Mouse (Mus musculus) liver, embryonic 11.5 days (tissue): ENCODE measurements around the gene Pam. TPM values are rescaled to one million over a fixed set of nuclear protein-coding genes. Genes with fewer than 3 reads are reported as not detected.

Source experiments
- ATAC-seq: fragments of 200-750 bp; cut with Nextera tagmentation; replicated peaks from 2 replicates; pipeline ENCODE4 v1.8.0; 2017; ENCODE audit warnings: moderate number of reproducible peaks, mild to moderate bottlenecking, moderate TSS enrichment, moderate library complexity; ENCODE audit not compliant: low FRiP score
- DNase-seq: peaks from one replicate; pipeline ENCODE4 v3.0.0-alpha.2; 2017; ENCODE audit warnings: low spot score
- H3K27ac ChIP-seq: fragments of 300-500 bp; sonication (generic); 2 replicates; pipeline ENCODE4 v1.5.1; 2014; ENCODE audit warnings: mild to moderate bottlenecking, low read depth, low read length, control low read depth
- H3K27me3 ChIP-seq: fragments of 300-500 bp; sonication (generic); replicated peaks from 2 replicates; pipeline ENCODE4 v1.6.1; 2014; ENCODE audit warnings: low read length, mixed read lengths; ENCODE audit not compliant: control insufficient read depth, insufficient read depth
- H3K36me3 ChIP-seq: fragments of 300-500 bp; sonication (generic); 2 replicates; pipeline ENCODE4 v1.6.1; 2014; ENCODE audit warnings: mild to moderate bottlenecking, low read length, moderate library complexity, mixed read lengths; ENCODE audit not compliant: control insufficient read depth, insufficient read depth
- H3K4me1 ChIP-seq: fragments of 300-500 bp; sonication (generic); replicated peaks from 2 replicates; pipeline ENCODE4 v1.6.1; 2014; ENCODE audit warnings: low read length, mixed read lengths; ENCODE audit not compliant: control insufficient read depth, insufficient read depth
- H3K4me2 ChIP-seq: fragments of 300-500 bp; sonication (generic); 2 replicates; pipeline ENCODE4 v1.6.1; 2014; ENCODE audit warnings: mild to moderate bottlenecking, control low read depth, moderate library complexity
- H3K4me3 ChIP-seq: fragments of 300-500 bp; sonication (generic); 2 replicates; pipeline ENCODE4 v1.5.1; 2014; ENCODE audit warnings: low read depth, low read length, control low read depth
- H3K9ac ChIP-seq: fragments of 300-500 bp; sonication (generic); 2 replicates; pipeline ENCODE4 v1.6.1; 2014; ENCODE audit warnings: low read depth, low read length, control low read depth
- H3K9me3 ChIP-seq: fragments of 300-500 bp; sonication (generic); 2 replicates; pipeline ENCODE4 v1.6.1; 2016; ENCODE audit warnings: low read length, inconsistent platforms, mixed read lengths; ENCODE audit not compliant: control insufficient read depth
- WGBS: fragments of 180-500 bp; shearing (Covaris S2); extraction: QIAGEN DNeasy Blood & Tissue Kit; methylation state at CpG from one replicate; pipeline ENCODE4 v1.1.7; 2014; 5-methylcytosine and 5-hydroxymethylcytosine counted together
- polyA plus RNA-seq: library from polyadenylated mRNA; unstranded; fragments of >200 nt; fragmentation: Nextera tagmentation; extraction: Ambion mirVana; gene quantifications from 2 replicates; pipeline ENCODE4 v1.2.1, GENCODE M21; 2014

The Pam gene
- polyA plus RNA-seq: 11.8 and 16.1 TPM in 2 replicates

DNA sequence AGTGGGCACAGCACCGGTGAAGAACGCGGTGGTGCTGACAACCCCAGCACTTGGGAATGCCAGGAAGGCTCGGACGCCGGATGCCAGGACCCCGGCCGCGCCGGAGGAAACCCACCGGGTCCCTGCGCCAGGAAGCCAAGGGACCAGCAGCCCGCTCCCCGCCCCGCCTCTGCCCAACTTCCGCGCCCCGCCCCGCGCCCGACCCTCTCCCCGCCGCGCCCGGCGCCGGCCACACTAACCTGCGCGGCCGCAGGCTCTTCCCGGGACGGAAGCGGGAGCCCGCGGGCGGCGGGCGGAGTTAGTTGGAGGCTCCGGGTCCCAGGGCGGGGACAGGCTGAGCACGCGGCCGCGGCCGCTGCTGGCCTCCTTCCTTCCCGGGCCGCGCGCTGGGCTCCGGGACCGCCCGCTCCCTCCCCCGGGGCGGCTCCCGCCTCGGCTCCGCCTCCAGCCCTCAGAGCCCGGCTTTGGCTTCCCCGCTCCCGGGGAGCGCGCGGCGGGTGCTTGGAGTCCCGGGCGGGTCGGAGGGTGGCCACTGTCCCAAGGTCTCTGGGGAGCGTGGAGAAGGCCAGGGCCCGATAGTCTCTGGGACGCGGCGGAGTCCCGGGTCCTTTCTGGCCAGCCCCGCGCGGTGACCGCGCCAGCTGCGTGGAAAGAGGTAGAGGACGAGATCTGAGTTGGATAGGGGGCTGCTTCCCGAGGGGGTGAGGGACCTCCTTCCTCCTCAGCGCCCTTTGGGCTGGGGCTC is at the start of gene Pam:
Pam (minus strand) TSS at position 401 of the 745 bp plus-strand sequence.
- peak; percentile 94 for ATAC-seq
- WGBS: under 1% methylated on average over 53 of the region's 82 CpGs
- peak; percentile 81 for DNase-seq

DNA sequence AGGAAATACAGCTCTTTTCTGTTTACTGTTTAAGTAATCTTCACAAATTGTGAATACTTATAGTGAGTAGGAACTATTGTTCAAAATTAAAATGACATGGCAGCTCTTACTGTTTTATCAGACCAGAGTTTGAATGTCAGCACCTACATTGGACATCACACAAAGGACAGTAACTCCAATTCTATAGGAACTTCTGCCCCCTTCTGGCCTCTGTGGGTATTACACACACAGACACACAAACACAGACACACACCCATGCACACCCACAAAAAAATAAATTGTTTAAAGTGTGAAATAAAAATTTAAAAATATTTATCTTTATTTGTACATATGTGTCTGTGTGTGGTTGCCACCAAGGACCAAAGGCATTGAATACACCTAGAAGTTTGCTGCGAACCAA is 49.4 kb upstream of the Pam start:
- DNase-seq (no peak), ATAC-seq (no peak)
- no peak overlapping the region for H3K4me3 ChIP-seq
- H3K4me2 ChIP-seq: no peak overlapping the region
- no peaks in the 10 kb centered on the region for H3K27me3 ChIP-seq
- no peak overlapping the region for H3K9ac ChIP-seq
- H3K4me1 ChIP-seq: no peaks in the 10 kb centered on the region
- H3K27ac ChIP-seq: no peak overlapping the region
- 92% methylated on average over 1 of the region's 1 CpGs for WGBS
- H3K9me3 ChIP-seq: no peaks in the 10 kb centered on the region
- no peaks in the 10 kb centered on the region for H3K36me3 ChIP-seq

More for the DNA sequence above, at the start of gene Pam:
- H3K4me3 ChIP-seq: peak within 1 kb of the TSS; percentile 66
- H3K27ac ChIP-seq: no peak within 1 kb of the TSS; the same call in 1 of the 2 replicates
- peak within 1 kb of the TSS; percentile 75 for H3K9ac ChIP-seq
- H3K27me3 ChIP-seq: no peaks in the 10 kb centered on the region
- H3K4me1 ChIP-seq: peaks cover 3% of the 10 kb centered on the region; the same call in 1 of the 2 replicates
- peak within 1 kb of the TSS; percentile 77 for H3K4me2 ChIP-seq
- no peaks in the 10 kb centered on the region for H3K9me3 ChIP-seq
- no peaks in the 10 kb centered on the region for H3K36me3 ChIP-seq

DNA sequence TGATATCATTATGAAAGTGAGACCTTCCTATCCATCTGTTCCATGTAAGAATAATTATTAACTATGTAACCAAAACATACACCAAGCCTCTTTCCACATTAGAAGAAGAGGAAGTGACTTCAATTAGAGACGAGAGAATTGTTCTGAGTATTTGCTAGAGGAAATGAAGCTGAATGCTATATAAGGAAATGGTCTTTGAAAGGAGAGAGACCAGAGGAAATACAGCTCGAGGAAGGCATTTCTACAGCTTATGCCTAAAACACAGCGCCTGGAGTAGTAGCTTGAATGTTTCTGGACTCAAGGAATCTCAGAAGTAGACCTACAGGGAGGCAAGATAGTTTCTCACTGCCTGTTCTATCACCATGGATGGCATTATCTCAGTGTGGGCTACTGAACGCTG is 35.8 kb upstream of the Pam start:
- no peaks in the 10 kb centered on the region for H3K9me3 ChIP-seq
- DNase-seq: no peak
- H3K9ac ChIP-seq: no peak overlapping the region
- no peaks in the 10 kb centered on the region for H3K36me3 ChIP-seq
- no peak overlapping the region for H3K4me3 ChIP-seq
- H3K4me1 ChIP-seq: no peaks in the 10 kb centered on the region
- H3K27me3 ChIP-seq: no peaks in the 10 kb centered on the region
- no peak for ATAC-seq
- no peak overlapping the region for H3K4me2 ChIP-seq
- H3K27ac ChIP-seq: no peak overlapping the region
- 38% methylated on average over 4 of the region's 4 CpGs for WGBS

DNA sequence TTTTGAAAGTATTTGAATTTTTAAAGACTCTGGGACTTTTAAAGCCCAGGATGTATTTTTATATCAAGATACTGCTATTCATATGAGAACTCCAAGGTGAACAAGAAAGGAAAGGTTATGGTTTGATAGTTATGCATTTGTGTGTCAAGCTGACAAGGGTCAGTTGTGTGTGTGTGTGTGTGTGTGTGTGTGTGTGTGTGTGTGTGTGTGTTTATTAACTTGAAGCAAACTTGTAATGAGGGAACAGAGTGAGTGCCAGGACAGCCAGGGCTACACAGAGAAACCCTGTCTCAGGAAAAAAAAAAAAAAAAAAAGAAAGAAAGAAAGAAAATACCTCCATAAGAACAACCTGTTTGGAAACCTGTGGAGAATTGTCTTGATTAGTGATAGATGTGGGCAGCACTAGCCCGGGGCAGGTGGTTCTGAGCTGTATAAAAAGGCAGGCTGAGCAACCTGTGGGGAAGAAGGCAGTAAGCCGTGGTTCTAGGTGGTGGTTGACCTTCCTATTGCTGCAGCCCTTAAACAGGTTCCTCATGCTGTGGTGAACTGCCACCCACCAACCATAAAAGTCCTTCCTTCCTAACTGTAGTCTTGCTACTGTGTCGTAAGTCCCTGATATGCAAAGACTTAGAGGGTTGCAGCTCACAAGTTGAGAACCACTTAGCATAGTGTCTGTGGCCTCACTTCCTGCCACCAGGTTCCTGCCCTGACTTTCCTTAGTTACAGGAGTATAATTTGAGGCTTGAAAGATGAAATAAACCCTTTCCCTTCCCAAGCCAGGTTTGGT is 34.3 kb upstream of the Pam start:
- Histone ChIP-seq H3K4me2 (no peak overlapping the region), H3K4me1 (no peaks in the 10 kb centered on the region), H3K36me3 (no peaks in the 10 kb centered on the region), H3K27me3 (no peaks in the 10 kb centered on the region), H3K27ac (no peak overlapping the region), H3K9me3 (no peaks in the 10 kb centered on the region), H3K9ac (no peak overlapping the region), H3K4me3 (no peak overlapping the region)
- DNase-seq: no peak
- WGBS: 54% methylated on average over 3 of the region's 3 CpGs
- ATAC-seq: no peak

- Histone ChIP-seq H3K4me2 (no peak overlapping the region), H3K9me3 (no peaks in the 10 kb centered on the region), H3K27ac (no peak overlapping the region), H3K4me3 (no peak overlapping the region), H3K27me3 (no peaks in the 10 kb centered on the region), H3K9ac (no peak overlapping the region), H3K36me3 (no peaks in the 10 kb centered on the region), H3K4me1 (no peaks in the 10 kb centered on the region)
- DNase-seq (no peak), ATAC-seq (no peak)
- WGBS: 95% methylated on average over 1 of the region's 1 CpGs
These were observed 33.7 kb upstream of the Pam start for GRCm38 (mm10) chr1:98129111-98129510.

- Histone ChIP-seq H3K27me3 (no peaks in the 10 kb centered on the region), H3K4me2 (no peak overlapping the region), H3K4me3 (no peak overlapping the region), H3K9ac (no peak overlapping the region), H3K9me3 (no peaks in the 10 kb centered on the region), H3K27ac (no peak overlapping the region), H3K4me1 (no peaks in the 10 kb centered on the region), H3K36me3 (no peaks in the 10 kb centered on the region)
- ATAC-seq (no peak), DNase-seq (no peak)
These were observed 33.1 kb upstream of the Pam start for GRCm38 (mm10) chr1:98128338-98129096.

DNA sequence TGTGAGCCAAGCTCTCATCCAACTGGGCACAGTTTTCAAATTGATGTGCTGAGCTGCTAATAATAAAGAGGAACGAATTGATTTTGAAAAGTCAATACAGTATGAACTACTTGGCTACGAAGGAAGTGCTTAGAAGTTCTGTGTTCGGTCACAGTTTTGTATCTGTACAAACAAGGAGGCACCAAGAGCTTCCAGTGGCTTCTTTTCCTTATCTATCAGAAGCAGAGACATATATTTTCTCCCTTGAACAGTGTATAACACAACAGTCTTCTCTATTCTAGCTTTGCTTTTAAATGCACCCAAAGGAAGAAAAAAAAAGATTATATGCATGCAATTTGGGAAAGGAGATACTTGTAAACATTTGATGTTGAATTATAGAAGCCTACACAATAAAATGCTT is 30.8 kb upstream of the Pam start:
- Histone ChIP-seq H3K4me3 (no peak overlapping the region), H3K4me2 (no peak overlapping the region), H3K9ac (no peak overlapping the region), H3K27ac (no peak overlapping the region), H3K27me3 (no peaks in the 10 kb centered on the region), H3K36me3 (no peaks in the 10 kb centered on the region), H3K4me1 (no peaks in the 10 kb centered on the region), H3K9me3 (no peaks in the 10 kb centered on the region)
- WGBS: 65% methylated on average over 3 of the region's 3 CpGs
- ATAC-seq (peak; percentile 70), DNase-seq (no peak)

DNA sequence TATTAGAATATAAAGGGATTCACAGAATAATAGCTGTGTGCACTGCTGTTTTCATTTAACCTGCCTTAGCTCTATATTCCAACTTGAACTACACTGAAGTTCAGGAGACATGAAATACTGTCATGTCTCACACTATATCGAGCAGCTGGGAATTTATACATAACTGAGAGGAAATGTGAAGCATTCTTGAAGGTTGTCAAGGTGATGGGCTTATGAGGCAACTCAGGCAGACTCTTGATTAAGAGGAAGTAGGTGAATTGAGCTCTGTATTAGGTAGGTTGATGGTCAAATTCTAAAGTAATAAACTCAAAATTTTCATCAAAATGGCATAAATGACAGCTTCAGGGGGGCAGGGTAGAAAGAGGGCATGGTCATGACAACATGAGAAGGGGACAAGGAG is 29.3 kb upstream of the Pam start:
- WGBS: 76% methylated on average over 1 of the region's 1 CpGs
- H3K4me1 ChIP-seq: no peaks in the 10 kb centered on the region
- H3K27me3 ChIP-seq: no peaks in the 10 kb centered on the region
- DNase-seq (no peak), ATAC-seq (no peak)
- H3K9ac ChIP-seq: no peak overlapping the region
- no peak overlapping the region for H3K4me2 ChIP-seq
- no peaks in the 10 kb centered on the region for H3K36me3 ChIP-seq
- H3K9me3 ChIP-seq: no peaks in the 10 kb centered on the region
- no peak overlapping the region for H3K27ac ChIP-seq
- no peak overlapping the region for H3K4me3 ChIP-seq
